Mouse (Mus musculus) CD8-positive naive resting alpha-beta T cell, adult 2 months (primary cell): Measurements from ENCODE around the gene Arrb2.
"Not testable (repeated sequence)": the region's sequence is repeated elsewhere in the genome, so short reads cannot be mapped to it uniquely, and the experiment has no call there.

ENCODE experiments used
- DNase-seq, 2 experiments: peaks; one replicate each; pipeline ENCODE4 v3.0.0; 2022; ENCODE audit warnings: low read depth in 2 of 2, low spot score in 2 of 2

Arrb2 gene

DNA sequence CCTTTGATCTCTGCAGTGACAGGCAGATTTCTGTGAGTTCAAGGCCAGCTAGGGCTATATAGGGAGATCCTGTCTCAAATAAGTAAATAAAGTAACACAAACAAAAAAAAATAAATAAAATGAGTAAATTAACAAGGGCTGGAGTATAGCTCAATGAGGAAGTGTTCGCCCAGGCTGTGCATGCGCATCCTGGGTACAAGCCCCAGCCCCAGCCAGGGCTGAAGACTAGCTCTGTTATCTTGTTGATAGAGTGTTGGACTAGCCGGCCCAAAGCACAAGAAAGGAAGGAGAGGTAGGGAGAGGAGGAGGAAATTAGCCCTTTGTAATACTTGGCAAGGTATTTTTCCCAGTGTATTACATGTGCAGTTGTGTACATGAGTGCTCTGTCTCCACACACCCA lies 11.5 kb downstream of the Arrb2 start:
- DNase-seq, result no peak

DNA sequence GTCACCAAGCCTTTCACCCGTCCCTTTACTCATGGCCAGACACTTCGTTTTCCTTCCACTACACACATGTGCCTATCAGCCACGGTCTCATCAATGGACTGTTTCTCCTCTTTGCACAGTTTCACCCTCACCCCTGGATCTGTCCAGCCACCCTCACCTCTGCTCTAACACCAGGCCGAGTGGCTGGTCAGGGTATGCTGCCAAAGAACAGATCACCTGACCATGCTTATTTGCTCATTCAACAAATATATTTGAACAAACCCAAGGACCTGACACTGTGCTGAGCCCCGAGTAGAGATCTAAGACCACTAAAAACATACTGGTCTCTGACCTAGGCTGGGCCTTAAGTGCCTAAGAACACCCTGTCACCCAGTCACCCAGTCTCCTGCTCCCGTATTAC lies 12.2 kb downstream of the Arrb2 start:
- no peak for DNase-seq

DNA sequence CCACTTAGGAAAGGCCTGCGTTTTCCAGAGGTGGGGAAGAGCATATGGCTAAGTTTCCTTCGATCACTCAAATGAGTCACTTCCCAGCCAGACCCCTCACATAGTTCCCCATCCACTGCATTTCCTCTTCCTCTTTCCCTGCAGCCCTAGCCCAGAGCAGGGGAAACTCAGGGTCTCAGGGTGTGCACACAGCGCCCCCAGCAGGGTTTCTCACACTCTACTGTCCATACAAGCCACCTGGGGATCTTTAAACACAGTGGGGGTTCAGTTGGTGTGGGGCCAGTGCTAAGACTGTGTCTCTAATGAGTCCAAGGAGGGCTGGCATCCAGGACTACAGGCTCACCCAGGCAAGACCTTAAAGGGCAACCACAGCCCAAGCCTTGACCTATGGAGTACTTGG lies 14.3 kb downstream of the Arrb2 start:
- no peak for DNase-seq

DNA sequence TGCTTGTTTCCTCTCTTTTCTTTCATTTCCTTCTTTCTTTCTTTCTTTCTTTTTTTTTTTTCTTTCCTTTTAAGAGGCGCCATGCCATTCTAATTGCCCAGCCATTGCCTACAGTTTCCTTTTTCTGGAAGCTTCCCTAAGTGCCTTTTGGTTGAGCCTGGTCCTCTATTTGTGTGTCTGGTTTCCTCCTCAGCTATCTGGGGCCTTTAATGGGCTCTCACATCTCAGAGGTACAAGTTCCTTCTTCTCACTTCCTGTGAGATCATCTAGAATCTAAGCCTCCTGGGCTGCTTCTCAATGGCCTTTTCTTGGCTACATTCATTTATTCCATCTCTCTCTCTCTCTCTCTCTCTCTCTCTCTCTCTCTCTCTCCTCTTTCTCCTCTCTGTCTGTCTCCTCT lies 14.9 kb downstream of the Arrb2 start:
- DNase-seq, result no peak

DNA sequence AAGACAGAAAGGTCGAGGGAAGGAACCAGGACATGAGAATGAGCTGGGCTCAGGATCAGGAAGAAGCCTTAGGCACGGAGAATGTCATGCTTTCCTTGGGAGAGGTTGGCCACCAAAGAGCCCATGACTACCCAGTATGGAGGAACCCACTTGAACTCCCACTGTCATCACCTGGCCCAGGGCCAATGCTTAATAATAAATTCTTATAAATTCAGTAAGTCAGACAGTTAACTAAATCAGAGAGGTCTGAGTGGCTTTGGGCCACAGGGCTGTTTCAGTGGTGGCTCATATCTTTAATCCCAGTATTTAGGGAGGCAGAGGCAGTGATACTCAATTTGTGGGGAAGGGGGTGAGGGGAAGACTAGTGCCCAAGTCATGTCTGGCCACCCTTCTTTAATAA lies 18.5 kb downstream of the Arrb2 start:
- no peak for DNase-seq

GRCm38 (mm10) chr11:70451797-70452498 lies 19.5 kb downstream of the Arrb2 start, which contains the start of gene Med11:
Gene Med11, plus strand, starts transcription at chr11:70451919.
- peak; percentile 85 to 90 for DNase-seq

- no peak for DNase-seq
Observed at GRCm38 (mm10) chr11:70453261-70454044, 21.0 kb downstream of the Arrb2 start.

- DNase-seq, result no peak
Observed at GRCm38 (mm10) chr11:70458688-70459600, 26.5 kb downstream of the Arrb2 start, which contains the start of gene Zmynd15. Gene Zmynd15, plus strand, starts transcription at chr11:70459433.

- no peak for DNase-seq
Observed at GRCm38 (mm10) chr11:70459601-70460101, 27.2 kb downstream of the Arrb2 start, which contains the start of gene Cxcl16. Gene Cxcl16, minus strand, starts transcription at chr11:70459984.

- no peak for DNase-seq
Observed at GRCm38 (mm10) chr11:70463970-70464369, 31.5 kb downstream of the Arrb2 start.

DNA sequence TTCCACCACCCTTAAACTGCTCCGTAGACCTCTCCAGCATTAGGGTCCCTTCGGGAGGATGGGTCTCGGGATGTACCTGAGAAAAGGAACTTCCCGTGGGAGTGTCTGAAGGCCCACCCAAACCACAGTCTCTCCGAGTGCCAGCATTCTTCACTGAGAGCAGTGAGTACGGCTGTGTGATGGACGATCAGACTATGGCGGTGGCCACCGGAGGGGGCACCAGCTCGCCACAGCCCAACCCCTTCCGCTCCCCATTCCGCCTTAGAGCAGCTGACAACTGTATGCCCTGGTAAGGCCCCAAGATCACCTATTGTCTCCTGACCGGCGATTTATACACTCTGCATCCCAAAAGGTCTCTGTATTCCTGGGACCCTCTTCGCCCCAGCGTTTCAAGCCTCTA lies 32.8 kb downstream of the Arrb2 start:
- no peak for DNase-seq

- no peak for DNase-seq
Observed at GRCm38 (mm10) chr11:70465824-70466223, 33.4 kb downstream of the Arrb2 start.

GRCm38 (mm10) chr11:70467902-70468619 lies 35.6 kb downstream of the Arrb2 start:
- DNase-seq, result no peak

DNA sequence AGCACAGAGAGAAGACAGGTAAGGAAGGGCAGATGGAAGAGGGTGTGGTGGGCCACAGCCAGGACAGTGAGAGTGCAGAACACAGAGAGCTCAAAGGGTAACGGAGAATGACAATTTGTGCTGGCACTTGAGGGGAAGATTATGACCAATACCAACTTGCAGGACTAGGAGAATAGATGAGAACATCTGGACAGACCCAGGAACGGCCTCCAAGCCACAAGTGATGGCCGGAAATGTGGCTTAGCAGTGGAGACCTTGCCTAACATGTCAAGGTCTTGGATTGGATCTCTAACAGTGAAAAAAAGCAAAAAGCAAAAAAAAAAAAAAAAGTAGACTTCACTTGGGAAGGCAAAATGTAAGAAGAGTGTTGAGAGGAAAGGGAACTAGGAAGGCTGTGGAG lies 37.3 kb downstream of the Arrb2 start:
- DNase-seq, result no peak

- no peak for DNase-seq
Observed at GRCm38 (mm10) chr11:70472716-70473115, 40.3 kb downstream of the Arrb2 start.

DNA sequence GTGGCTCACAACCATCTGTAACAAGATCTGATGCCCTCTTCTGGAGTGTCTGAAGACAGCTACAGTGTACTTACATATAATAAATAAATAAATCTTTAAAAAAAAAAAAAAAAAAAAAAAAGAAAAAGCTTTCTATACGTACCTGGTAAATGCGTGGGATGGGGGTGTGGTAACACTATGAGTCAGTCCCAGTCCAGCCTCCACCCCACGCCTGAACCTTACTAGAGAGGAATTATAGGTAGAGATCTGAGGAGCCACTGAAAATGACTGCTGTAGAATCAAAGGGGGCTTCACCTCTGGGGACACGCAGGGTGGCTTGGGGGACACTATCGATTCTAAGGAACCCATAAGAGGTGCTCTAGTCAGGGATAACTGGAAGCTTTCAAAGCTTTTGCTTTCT lies 40.9 kb downstream of the Arrb2 start:
- DNase-seq, result not testable (repeated sequence)

DNA sequence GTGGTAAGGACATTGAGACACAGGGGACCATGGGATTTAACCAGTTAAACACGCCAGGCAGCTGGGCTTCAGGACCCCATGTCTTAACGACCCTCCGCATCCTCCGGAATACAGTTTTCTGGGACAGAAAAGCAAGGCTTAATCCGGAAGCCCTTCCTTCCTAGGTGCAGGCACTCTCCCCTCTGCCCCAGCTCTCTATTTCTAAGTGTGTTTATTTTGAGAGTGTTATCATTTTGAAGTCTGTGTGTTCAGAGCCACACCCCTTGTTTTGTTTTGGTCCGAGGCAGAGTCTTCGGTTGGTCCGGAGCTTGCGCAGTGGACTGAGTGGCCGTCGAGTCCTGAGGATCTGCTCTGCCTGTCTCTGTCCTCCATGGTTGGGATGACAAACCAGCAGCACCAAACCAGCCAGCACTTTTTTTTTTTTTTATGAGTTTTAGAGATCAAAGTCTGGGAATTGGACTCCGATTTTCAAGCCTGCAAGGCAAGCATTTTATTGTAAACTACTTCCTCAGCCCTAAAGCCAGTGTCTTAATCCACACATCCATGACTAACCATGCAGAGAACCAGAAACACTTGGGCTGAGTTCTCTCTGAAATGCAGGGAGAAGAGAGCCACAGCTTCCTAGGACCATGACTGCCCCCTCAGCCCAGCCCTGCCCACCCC lies 42.6 kb downstream of the Arrb2 start:
- no peak for DNase-seq

DNA sequence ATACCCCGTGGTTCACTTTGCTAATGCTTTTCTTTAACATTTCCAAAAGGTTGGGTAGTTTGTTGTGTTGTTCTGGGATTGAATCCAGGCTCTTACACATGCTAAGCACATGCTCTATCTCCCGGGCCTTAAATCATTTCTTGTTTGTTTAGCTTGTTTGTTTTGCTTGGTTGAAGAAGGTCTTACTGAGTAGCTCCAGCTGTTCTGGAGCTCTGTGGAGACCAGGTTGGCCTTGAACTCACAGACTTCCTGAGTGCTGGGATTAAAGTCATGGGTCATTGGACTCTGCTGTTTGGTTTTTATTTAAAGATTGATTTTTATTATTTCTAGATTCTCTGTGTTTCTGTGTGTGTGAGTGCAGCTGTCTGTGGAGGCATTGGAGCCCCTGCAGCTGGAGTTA lies 53.1 kb downstream of the Arrb2 start:
- no peak for DNase-seq

GRCm38 (mm10) chr11:70487816-70488215 lies 55.4 kb downstream of the Arrb2 start:
- DNase-seq, result no peak

GRCm38 (mm10) chr11:70489138-70489537 lies 56.7 kb downstream of the Arrb2 start:
- no peak for DNase-seq
